Mouse (Mus musculus) liver, postnatal 0 days (tissue): Measurements from ENCODE around the gene Rps6ka5.

Source experiments
- CTCF ChIP-seq: sonication (generic); IDR thresholded peaks from 2 replicates; pipeline ENCODE4 v1.5.1; 2016; ENCODE audit warnings: antibody characterized with exemption, low read depth
- EP300 ChIP-seq: IDR thresholded peaks from 2 replicates; pipeline ENCODE4 v1.6.1; 2016; ENCODE audit warnings: antibody characterized with exemption, low read depth, mild to moderate bottlenecking

DNA sequence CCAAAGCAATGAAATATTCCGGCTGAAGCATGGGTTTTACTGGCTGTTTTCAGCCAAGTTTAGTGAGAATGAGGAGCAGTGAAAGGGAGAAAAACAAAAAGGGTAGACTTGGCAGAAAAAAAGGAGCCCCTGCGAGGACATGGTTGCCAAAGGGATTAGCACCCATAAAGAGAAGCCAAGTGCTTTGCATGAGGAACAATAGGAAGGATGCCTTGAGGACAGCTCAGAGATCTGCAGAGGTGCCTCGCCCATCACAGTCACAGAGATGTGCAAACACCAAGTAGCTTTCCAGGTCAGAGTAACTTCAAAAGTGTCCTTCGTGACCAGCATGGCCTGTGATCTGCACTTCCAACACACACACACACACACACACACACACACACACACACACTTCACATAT lies 30.6 kb upstream of the Rps6ka5 start:
- TF ChIP-seq CTCF (no peak), EP300 (no peak)
